Mouse (Mus musculus) spleen, postnatal 4 days (tissue): Measurements from ENCODE around the gene Apod.
"Not testable (repeated sequence)": the region's sequence is repeated elsewhere in the genome, so short reads cannot be mapped to it uniquely, and the experiment has no call there.

ENCODE experiments used
- DNase-seq, 2 experiments: peaks; one replicate each; pipeline ENCODE4 v3.0.0; 2022; ENCODE audit warnings: low spot score in 2 of 2

The Apod gene

GRCm38 (mm10) chr16:31314497-31315233, at the start of gene Apod:
TSS of gene Apod (minus strand) at chr16:31314808.
- no peak for DNase-seq

DNA sequence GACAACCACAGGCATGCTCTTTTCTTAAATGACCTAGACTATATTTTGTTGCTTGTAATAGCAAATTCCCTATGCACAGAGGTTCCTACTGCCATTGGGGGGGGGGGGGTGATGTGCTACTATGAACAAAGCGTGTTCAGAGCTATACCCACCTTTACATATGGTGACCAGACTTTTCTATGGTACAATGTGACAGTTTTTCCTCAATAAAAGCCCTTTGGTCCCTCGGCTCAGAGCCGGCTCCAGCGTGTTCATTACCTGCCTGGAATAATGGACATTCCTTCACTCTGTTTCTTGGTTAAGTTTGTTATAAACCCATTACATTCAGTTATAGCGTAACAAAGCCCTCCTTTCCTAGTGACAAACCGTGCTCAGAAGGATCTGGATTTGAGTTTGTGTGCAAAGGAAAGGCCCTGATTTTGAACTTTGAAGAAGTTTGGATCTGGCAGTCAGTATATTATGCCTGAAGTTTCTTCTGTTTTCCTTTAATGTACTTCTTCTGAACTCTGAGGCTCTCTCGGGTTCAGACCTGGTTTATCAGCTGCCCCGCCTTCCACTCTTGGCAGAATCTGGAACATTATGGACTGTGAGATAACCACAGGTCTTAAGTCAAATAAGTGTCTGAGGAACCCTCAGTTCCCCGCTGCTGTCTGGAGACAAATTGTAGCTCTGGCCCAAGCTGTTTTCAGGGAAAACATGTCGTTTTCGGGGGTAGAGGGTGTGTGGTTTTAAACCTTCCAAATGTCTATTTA, 49.3 kb upstream of the Apod start:
- no peak for DNase-seq

DNA sequence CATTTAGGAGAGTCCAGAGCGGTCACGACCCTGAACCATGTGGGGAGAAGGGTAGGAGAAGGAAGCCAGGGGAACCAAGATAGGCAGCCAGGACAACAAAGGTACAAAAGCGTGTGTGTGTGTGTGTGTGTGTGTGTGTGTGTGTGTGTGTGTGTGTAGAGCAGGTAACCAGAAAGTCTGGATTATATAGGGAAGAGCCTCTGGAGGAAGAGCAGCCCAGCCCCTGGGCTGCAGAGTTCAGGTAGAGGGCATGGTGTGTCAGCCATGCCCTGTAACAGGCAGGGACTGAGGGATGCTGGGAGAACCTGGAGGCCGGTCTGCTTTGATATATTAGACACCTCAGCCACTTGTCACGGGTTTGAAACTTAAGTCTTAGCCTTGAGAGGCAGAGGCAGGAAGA, 44.9 kb upstream of the Apod start:
- no peak for DNase-seq

DNA sequence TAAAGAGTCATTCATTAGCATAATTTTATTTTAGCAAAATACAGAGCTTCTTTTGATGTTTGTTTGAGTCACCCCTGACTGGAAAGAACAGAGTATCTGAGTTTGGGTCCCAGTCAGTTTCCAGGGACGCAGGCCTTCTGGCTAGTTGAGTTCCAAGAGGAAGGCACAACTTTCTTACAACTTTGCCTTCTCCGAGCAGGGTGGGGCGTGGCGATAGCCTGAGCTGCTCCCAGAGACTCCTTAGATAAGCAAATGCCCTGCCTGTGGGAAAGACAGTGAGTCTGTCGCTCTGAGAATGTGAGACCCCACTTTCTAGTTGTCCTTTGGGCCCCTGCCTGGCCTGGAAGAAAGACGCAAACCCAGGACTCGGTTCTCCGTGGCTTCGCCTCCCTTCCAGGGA, 44.4 kb upstream of the Apod start:
- DNase-seq = no peak

DNA sequence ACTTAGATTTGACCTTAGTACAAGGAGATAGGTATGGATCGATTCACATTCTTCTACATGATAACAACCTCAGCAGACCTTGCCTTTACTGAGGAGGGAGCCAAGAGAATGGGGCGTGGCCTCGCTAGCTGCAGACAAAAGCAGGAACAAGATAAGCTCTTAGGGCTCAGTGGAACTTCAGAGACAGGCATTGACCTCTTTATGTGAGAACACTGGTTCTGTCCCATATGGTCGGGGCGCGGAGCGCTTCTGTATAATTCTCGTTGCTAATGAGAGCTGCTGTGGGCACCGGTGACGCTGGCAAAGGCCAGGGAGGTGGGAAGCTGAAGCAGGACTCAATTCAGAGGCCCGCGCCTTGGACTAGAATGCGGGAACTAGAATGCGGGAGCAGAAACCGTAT, 44.0 kb upstream of the Apod start:
- no peak for DNase-seq

GRCm38 (mm10) chr16:31355882-31356281, 41.3 kb upstream of the Apod start:
- no peak for DNase-seq

DNA sequence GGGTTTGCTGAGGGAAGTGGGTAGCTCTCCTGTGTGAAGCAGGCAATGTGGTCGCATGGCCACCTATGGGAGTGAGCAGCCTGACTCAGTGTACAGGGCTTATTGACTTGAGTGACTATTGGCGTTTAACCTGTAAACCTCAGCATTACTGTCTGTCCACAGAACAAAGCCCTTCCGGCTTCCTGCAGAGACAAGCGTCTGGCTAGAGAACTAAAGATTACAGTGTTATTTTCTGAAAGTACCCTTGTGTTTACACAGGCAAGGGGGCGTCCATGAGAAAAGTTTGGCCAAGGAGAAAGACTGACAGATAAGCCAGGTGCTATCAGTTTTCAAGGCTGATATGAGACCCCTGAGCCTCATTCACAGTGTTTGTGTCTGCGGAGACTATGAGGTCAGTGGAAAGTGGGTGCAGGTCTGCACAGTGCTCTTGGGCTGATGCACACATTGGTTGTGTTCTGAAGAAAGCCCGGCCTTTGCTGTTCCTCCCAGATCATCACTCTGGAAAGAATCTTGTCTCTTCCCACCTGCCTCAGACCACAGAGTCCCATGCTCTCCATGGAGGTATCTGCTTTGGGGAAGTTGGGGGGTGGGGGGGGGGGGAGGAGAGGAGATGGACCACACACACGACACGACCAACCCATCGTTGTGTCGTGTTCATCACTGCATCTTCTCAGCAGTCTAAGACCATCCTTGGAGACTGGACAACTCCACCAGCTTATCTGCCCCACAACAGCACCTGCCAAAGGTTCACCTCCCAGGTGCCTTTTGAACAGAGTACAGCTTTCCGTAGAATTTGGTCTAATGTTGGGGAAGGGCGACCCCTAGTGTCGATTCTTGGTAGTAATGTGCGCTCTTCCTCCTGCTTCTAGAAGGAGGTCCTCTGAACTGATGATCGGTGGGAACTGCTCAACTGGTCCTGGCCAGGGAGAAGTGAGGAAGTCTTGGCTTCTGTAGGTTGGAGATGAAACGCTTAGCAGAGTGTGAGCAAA, 40.0 kb upstream of the Apod start:
- peak; percentile 60 to 88 for DNase-seq

DNA sequence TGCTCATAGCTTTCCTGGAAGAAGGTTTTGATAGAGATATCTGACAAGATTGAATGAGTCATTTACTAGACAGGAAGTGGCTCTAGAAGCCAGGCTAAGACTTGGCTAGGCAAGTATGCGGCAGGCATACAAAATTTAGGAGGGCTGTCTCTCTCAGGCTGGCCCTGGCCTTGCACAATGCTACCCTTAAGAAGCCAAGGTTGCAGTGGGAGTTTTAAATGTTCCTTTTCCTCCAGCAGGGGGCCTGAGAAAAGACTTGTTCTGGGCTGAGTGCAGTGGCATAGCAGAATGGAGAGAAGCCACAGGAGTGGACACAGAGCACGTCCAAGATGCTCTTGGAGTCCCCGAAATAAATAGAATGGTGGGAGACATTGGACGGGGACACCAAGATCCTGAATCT, 38.4 kb upstream of the Apod start:
- no peak for DNase-seq

GRCm38 (mm10) chr16:31347581-31347980, 33.0 kb upstream of the Apod start:
- no peak for DNase-seq

- DNase-seq = no peak
These were observed 28.4 kb upstream of the Apod start for GRCm38 (mm10) chr16:31342966-31343365.

DNA sequence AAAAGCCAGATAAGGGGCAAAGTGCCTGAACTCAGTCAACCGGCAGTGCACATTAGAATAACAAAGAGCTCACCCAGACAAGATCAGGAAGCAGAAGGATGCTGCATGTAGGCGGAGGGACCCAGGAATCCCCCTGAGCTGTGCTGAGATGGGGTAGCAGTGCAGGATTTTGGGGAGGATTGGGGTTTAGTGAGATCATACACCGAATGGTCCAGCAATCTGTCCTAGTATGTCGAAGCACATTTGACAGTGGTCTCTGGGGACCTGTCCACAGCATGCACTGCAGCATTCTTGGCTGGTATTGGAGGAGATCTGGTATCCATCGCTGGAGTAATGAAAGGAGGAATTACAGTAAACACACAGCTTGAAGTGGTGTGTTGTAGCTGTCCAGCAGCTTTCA, 27.9 kb upstream of the Apod start:
- no peak for DNase-seq

GRCm38 (mm10) chr16:31339332-31339731, 24.7 kb upstream of the Apod start:
- DNase-seq = no peak

- DNase-seq = no peak
These were observed 23.3 kb upstream of the Apod start for GRCm38 (mm10) chr16:31337956-31338355.

GRCm38 (mm10) chr16:31334796-31335195, 20.2 kb upstream of the Apod start:
- DNase-seq = no peak

- no peak for DNase-seq
These were observed 18.0 kb upstream of the Apod start for GRCm38 (mm10) chr16:31332586-31332985.

- DNase-seq = not testable (repeated sequence)
These were observed 16.4 kb upstream of the Apod start for GRCm38 (mm10) chr16:31330970-31331369.

GRCm38 (mm10) chr16:31329668-31330067, 15.1 kb upstream of the Apod start:
- DNase-seq = no peak

- no peak for DNase-seq
These were observed 13.3 kb upstream of the Apod start for GRCm38 (mm10) chr16:31327891-31328290.

DNA sequence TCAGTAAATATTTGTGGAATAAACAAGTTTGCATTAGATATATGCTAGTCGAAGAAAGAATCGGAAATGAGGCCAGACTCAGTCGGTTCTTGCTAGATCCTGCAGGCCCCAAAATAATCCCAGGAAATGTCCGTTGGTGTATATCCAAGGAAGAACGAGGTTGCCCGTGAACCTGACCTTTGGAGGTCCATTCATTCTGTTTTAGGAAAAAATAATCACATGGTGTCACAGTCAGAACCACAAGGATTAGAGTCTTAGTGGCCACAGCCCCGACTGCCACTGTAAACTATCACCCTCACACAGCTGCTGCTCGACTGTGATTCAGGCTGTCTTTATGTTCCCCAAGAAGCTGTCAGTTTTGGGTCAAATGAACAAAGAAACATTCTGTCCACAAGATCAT, 12.8 kb upstream of the Apod start:
- DNase-seq = no peak

DNA sequence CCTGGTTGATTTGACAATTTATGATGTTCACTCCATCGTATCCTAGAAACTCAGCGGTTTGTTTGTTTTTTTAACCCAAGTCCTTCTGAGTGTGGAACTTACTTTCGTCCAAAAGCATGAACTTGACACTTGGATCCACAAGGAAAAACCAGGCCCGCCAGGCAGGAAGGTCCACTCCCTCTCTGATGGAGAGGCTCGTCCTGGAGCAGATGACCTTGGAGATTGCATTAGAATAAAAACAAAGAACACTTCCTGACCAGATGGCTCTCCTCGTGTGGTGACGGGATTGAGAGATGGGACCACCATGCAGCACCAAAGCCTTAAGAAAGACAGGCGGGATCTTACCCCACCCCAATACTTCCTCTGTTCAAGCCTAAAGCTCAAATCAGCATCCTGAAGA, 12.1 kb upstream of the Apod start:
- no peak for DNase-seq

DNA sequence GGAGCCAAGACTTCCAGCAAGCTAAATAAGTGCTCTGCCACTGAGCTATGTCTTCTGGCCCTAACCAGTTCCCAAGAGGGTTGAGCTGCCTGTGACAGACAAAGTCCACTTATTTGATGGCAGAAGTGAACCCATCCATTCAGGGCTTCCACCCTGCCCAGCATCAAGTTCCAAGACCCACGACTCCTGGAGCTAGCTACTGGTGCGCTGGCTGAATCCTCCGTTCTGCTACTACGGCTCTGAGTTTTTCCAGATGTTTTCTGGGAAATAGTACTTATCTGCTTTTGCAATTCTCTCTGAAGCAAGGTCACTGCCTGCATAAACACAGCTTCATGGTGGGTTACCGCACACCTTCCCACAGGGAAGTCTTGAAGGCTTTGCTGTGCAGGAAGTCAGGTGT, 11.4 kb upstream of the Apod start:
- DNase-seq = no peak

GRCm38 (mm10) chr16:31325120-31325519, 10.5 kb upstream of the Apod start:
- no peak for DNase-seq
